Mouse (Mus musculus): Measurements from ENCODE around the gene Gm128. TPM values are rescaled to one million over a fixed set of nuclear protein-coding genes. Genes with fewer than 3 reads are reported as not detected.

The Gm128 gene
- total RNA-seq, 1 experiment from 2014 or later = not detected

GRCm38 (mm10) chr3:95273471-95273870, 32.1 kb upstream of the Gm128 start:
- no peak for ATAC-seq (replicated peaks; ENCODE audit: insufficient number of reproducible peaks, low FRiP score, low TSS enrichment, poor library complexity, severe bottlenecking)

GRCm38 (mm10) chr3:95270766-95271364, 29.5 kb upstream of the Gm128 start:
- no peak for ATAC-seq (replicated peaks; ENCODE audit: insufficient number of reproducible peaks, low FRiP score, low TSS enrichment, poor library complexity, severe bottlenecking)

- ATAC-seq (replicated peaks; ENCODE audit: insufficient number of reproducible peaks, low FRiP score, low TSS enrichment, poor library complexity, severe bottlenecking) = no peak
Observed at GRCm38 (mm10) chr3:95269789-95270188, 28.4 kb upstream of the Gm128 start.

- no peak for ATAC-seq (replicated peaks; ENCODE audit: insufficient number of reproducible peaks, low FRiP score, low TSS enrichment, poor library complexity, severe bottlenecking)
Observed at GRCm38 (mm10) chr3:95267855-95268254, 26.5 kb upstream of the Gm128 start.

GRCm38 (mm10) chr3:95266052-95266451, 24.7 kb upstream of the Gm128 start:
- ATAC-seq (replicated peaks; ENCODE audit: insufficient number of reproducible peaks, low FRiP score, low TSS enrichment, poor library complexity, severe bottlenecking) = no peak

- no peak for ATAC-seq (replicated peaks; ENCODE audit: insufficient number of reproducible peaks, low FRiP score, low TSS enrichment, poor library complexity, severe bottlenecking)
Observed at GRCm38 (mm10) chr3:95264724-95265123, 23.3 kb upstream of the Gm128 start.

GRCm38 (mm10) chr3:95263089-95263739, 21.8 kb upstream of the Gm128 start:
- peak; percentile 79; the same call in 1 of the 2 replicates for ATAC-seq (replicated peaks; ENCODE audit: insufficient number of reproducible peaks, low FRiP score, low TSS enrichment, poor library complexity, severe bottlenecking)

- ATAC-seq (replicated peaks; ENCODE audit: insufficient number of reproducible peaks, low FRiP score, low TSS enrichment, poor library complexity, severe bottlenecking) = no peak
Observed at GRCm38 (mm10) chr3:95261975-95262374, 20.6 kb upstream of the Gm128 start.

- ATAC-seq (replicated peaks; ENCODE audit: insufficient number of reproducible peaks, low FRiP score, low TSS enrichment, poor library complexity, severe bottlenecking) = no peak
Observed at GRCm38 (mm10) chr3:95256931-95257330, 15.5 kb upstream of the Gm128 start.

- no peak for ATAC-seq (replicated peaks; ENCODE audit: insufficient number of reproducible peaks, low FRiP score, low TSS enrichment, poor library complexity, severe bottlenecking)
Observed at GRCm38 (mm10) chr3:95250783-95251424, 9.5 kb upstream of the Gm128 start, which contains the start of gene Bnipl. TSS of gene Bnipl (minus strand) at chr3:95251193.

- ATAC-seq (replicated peaks; ENCODE audit: insufficient number of reproducible peaks, low FRiP score, low TSS enrichment, poor library complexity, severe bottlenecking) = no peak
Observed at GRCm38 (mm10) chr3:95250361-95250760, 9.0 kb upstream of the Gm128 start.

GRCm38 (mm10) chr3:95247660-95248336, 6.4 kb upstream of the Gm128 start:
- no peak for ATAC-seq (replicated peaks; ENCODE audit: insufficient number of reproducible peaks, low FRiP score, low TSS enrichment, poor library complexity, severe bottlenecking)

- ATAC-seq (replicated peaks; ENCODE audit: insufficient number of reproducible peaks, low FRiP score, low TSS enrichment, poor library complexity, severe bottlenecking) = no peak
Observed at GRCm38 (mm10) chr3:95246465-95247231, 5.2 kb upstream of the Gm128 start.

GRCm38 (mm10) chr3:95243086-95243485, 1.7 kb upstream of the Gm128 start:
- no peak for ATAC-seq (replicated peaks; ENCODE audit: insufficient number of reproducible peaks, low FRiP score, low TSS enrichment, poor library complexity, severe bottlenecking)

GRCm38 (mm10) chr3:95240900-95241299, 498 bp downstream of the Gm128 start:
- ATAC-seq (replicated peaks; ENCODE audit: insufficient number of reproducible peaks, low FRiP score, low TSS enrichment, poor library complexity, severe bottlenecking) = no peak

- no peak for ATAC-seq (replicated peaks; ENCODE audit: insufficient number of reproducible peaks, low FRiP score, low TSS enrichment, poor library complexity, severe bottlenecking)
Observed at GRCm38 (mm10) chr3:95239971-95240370, 1.4 kb downstream of the Gm128 start.

- no peak for ATAC-seq (replicated peaks; ENCODE audit: insufficient number of reproducible peaks, low FRiP score, low TSS enrichment, poor library complexity, severe bottlenecking)
Observed at GRCm38 (mm10) chr3:95239022-95239421, 2.4 kb downstream of the Gm128 start.

- no peak for ATAC-seq (replicated peaks; ENCODE audit: insufficient number of reproducible peaks, low FRiP score, low TSS enrichment, poor library complexity, severe bottlenecking)
Observed at GRCm38 (mm10) chr3:95237541-95238099, 3.8 kb downstream of the Gm128 start.
